Mouse (Mus musculus) hindbrain, embryonic 14.5 days (tissue): ENCODE data around the gene Stat4. TPM values are rescaled to one million over a fixed set of nuclear protein-coding genes. Genes with fewer than 3 reads are reported as not detected.

ENCODE experiments used
- ATAC-seq: fragments of 200-750 bp; cut with Nextera tagmentation; 2 replicates; pipeline ENCODE4 v1.8.0; 2017; ENCODE audit warnings: moderate number of reproducible peaks, mild to moderate bottlenecking, moderate TSS enrichment, moderate library complexity; ENCODE audit not compliant: low FRiP score
- DNase-seq: peaks from one replicate; pipeline ENCODE4 v3.0.0-alpha.2; 2015; ENCODE audit warnings: low spot score
- H3K27ac ChIP-seq: fragments of 300-500 bp; sonication (generic); 2 replicates; pipeline ENCODE4 v1.5.1; 2014; ENCODE audit warnings: mild to moderate bottlenecking, moderate library complexity
- H3K27me3 ChIP-seq: fragments of 300-500 bp; sonication (generic); 2 replicates; pipeline ENCODE4 v1.6.1; 2014; ENCODE audit warnings: mild to moderate bottlenecking, low read length, mixed read lengths; ENCODE audit not compliant: control insufficient read depth, insufficient read depth
- H3K36me3 ChIP-seq: fragments of 300-500 bp; sonication (generic); replicated peaks from 2 replicates; pipeline ENCODE4 v1.6.1; 2014; ENCODE audit not compliant: control insufficient read depth, insufficient read depth
- H3K4me1 ChIP-seq: fragments of 300-500 bp; sonication (generic); replicated peaks from 2 replicates; pipeline ENCODE4 v1.6.1; 2014; ENCODE audit warnings: antibody characterized with exemption, low read length, mixed read lengths; ENCODE audit not compliant: control insufficient read depth, insufficient read depth
- H3K4me2 ChIP-seq: fragments of 300-500 bp; sonication (generic); replicated peaks from 2 replicates; pipeline ENCODE4 v1.6.1; 2014; ENCODE audit warnings: mild to moderate bottlenecking, moderate library complexity
- H3K4me3 ChIP-seq: fragments of 300-500 bp; sonication (generic); replicated peaks from 2 replicates; pipeline ENCODE4 v1.5.1; 2014; ENCODE audit warnings: mild to moderate bottlenecking, low read length
- H3K9ac ChIP-seq: fragments of 300-500 bp; sonication (generic); 2 replicates; pipeline ENCODE4 v1.6.1; 2014
- H3K9me3 ChIP-seq: fragments of 300-500 bp; sonication (generic); 2 replicates; pipeline ENCODE4 v1.6.1; 2016; ENCODE audit warnings: low read length; ENCODE audit not compliant: control insufficient read depth
- WGBS: fragments of 180-500 bp; shearing (Covaris S2); extraction: QIAGEN DNeasy Blood & Tissue Kit; methylation state at CpG from one replicate; pipeline ENCODE4 v1.1.7; 2014; 5-methylcytosine and 5-hydroxymethylcytosine counted together
- polyA plus RNA-seq: library from polyadenylated mRNA; unstranded; fragments of >200 nt; fragmentation: Nextera tagmentation; extraction: Ambion mirVana; gene quantifications from 2 replicates; pipeline ENCODE4 v1.2.1, GENCODE M21; 2014

Stat4 gene
- polyA plus RNA-seq, 1 experiment from 2014 or later: 0.50 TPM

DNA sequence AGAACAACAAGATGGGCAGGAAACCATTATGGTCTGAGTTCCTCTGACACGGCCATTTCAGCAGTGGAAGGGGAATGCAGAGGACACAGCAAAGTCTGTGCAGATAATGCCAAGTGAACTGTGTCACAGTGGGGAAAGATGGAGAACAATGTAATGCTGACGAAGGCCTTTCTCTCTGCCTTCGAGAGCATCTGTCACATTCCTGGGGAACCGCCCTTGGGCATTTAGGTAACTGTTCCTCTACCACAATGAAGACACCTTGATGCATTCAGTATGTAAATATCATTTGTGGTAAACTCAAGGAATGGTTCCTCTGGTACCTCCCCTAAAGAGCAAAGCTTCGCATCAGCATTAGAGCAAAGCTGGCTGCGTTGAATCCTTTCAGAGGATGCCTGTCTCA lies 140.4 kb downstream of the Stat4 start:
- DNase-seq: no peak
- 89% methylated on average over 6 of the region's 6 CpGs for WGBS
- ATAC-seq: no peak
- Histone ChIP-seq H3K36me3 (peaks cover 13% of the 10 kb centered on the region; the same call in 1 of the 2 replicates), H3K9ac (no peak overlapping the region), H3K9me3 (no peaks in the 10 kb centered on the region), H3K4me1 (no peaks in the 10 kb centered on the region), H3K4me2 (no peak overlapping the region), H3K27ac (no peak overlapping the region), H3K27me3 (no peaks in the 10 kb centered on the region), H3K4me3 (no peak overlapping the region)

DNA sequence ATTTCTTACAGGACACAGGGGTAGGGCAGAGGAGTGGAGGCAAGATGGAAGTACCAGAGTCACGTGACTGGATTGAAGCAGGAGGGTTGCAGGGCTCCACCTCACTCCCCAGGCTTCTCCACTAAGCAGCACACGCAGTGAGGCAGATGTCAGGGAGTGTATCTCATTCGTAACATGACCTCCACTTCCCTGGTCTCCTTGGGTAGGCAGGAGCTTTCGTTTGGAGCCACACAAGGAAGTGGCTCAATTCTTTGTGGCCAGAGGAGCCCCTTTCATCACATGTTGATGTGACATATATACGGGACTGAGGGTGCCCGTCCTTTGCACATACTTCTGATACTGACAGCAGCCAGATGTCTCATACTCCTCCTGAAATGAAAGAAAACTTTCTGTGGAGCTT lies 142.8 kb downstream of the Stat4 start:
- Histone ChIP-seq H3K27ac (no peak overlapping the region), H3K4me1 (no peaks in the 10 kb centered on the region), H3K9me3 (no peaks in the 10 kb centered on the region), H3K36me3 (0 out of 2 replicates have a peak, but pooled peaks cover 11% of the 10 kb centered on the region), H3K4me3 (no peak overlapping the region), H3K27me3 (no peaks in the 10 kb centered on the region), H3K4me2 (no peak overlapping the region), H3K9ac (no peak overlapping the region)
- no peak for ATAC-seq
- no peak for DNase-seq
- WGBS: 78% methylated on average over 6 of the region's 6 CpGs

DNA sequence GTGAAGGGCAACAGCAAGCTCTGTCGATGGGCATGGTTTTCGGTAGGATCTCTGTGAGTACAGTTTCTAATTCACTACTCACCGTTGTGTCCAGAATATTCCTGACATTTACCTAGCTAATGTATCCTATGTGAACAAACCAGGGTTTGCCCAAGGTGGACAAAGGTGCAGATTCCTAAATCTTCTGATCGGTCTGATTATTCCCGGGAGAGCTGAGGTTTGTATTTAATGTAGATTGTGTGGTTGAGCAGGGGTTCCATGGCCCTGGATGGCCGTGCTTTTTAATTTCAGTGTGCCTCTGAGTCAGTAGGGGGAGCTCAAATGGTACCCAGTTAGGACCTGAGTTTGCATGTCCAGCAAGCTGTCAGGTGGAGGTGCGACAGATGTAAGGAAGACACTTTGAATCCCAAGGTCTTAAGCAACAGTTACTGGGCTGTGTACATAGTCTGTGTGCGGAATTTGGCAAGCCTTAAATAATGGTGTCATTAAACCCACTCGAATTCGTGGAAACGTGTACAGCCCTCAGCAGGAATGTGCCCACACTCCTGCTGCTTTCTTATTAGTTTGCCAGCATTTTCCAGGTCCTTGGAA lies 144.9 kb downstream of the Stat4 start:
- H3K27me3 ChIP-seq: no peaks in the 10 kb centered on the region
- H3K4me1 ChIP-seq: no peaks in the 10 kb centered on the region
- H3K9me3 ChIP-seq: no peaks in the 10 kb centered on the region
- WGBS: 85% methylated on average over 11 of the region's 11 CpGs
- no peak overlapping the region for H3K9ac ChIP-seq
- no peak overlapping the region for H3K4me2 ChIP-seq
- 0 out of 2 replicates have a peak, but pooled peaks cover 3% of the 10 kb centered on the region for H3K36me3 ChIP-seq
- DNase-seq (no peak), ATAC-seq (no peak)
- no peak overlapping the region for H3K4me3 ChIP-seq
- H3K27ac ChIP-seq: no peak overlapping the region

DNA sequence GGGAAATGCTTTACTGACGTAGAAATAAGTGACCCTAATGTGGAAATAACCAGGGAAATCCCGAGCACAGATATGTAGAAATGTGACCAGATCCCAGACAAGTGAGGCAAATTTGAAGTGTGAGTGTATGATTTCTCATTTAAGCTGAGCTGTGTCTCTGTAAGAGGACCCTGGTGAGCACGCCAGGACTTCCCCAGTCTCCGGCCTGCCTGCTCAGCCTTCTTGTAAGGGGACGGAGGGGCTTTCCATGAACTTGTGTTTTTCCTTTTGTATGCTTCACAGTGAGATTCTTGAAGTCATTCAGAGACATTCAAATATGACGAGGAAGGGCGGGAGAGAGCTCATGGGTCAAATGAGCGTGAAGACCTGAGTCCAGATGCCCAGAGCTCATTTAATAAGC lies 146.3 kb downstream of the Stat4 start:
- H3K9ac ChIP-seq: no peak overlapping the region
- DNase-seq (no peak), ATAC-seq (no peak)
- H3K4me2 ChIP-seq: no peak overlapping the region
- 57% methylated on average over 8 of the region's 8 CpGs for WGBS
- H3K27ac ChIP-seq: no peak overlapping the region
- H3K27me3 ChIP-seq: no peaks in the 10 kb centered on the region
- no peaks in the 10 kb centered on the region for H3K9me3 ChIP-seq
- H3K4me1 ChIP-seq: no peaks in the 10 kb centered on the region
- no peak overlapping the region for H3K4me3 ChIP-seq
- no peaks in the 10 kb centered on the region for H3K36me3 ChIP-seq

DNA sequence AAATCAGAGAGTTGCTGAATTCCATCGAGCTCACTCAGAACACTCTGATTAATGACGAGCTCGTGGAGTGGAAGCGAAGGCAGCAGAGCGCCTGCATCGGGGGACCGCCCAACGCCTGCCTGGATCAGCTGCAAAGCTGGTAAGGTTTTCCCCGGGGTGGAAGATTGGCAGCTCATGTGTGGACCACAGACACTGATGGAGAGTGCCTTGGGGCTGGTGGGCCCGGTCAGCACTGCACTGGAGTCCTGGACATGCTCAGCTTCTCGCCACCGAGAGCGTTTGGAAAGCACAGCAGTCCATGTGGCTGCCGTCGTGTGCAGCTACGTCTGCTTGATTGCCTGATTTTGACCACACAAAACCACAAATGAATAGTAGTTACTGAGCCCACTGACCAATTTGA lies 150.3 kb downstream of the Stat4 start:
- H3K27me3 ChIP-seq: no peaks in the 10 kb centered on the region
- no peaks in the 10 kb centered on the region for H3K9me3 ChIP-seq
- no peak overlapping the region for H3K4me3 ChIP-seq
- no peaks in the 10 kb centered on the region for H3K4me1 ChIP-seq
- WGBS: 45% methylated on average over 16 of the region's 16 CpGs
- H3K36me3 ChIP-seq: no peaks in the 10 kb centered on the region
- DNase-seq (no peak), ATAC-seq (no peak)
- no peak overlapping the region for H3K27ac ChIP-seq
- no peak overlapping the region for H3K4me2 ChIP-seq
- H3K9ac ChIP-seq: no peak overlapping the region

DNA sequence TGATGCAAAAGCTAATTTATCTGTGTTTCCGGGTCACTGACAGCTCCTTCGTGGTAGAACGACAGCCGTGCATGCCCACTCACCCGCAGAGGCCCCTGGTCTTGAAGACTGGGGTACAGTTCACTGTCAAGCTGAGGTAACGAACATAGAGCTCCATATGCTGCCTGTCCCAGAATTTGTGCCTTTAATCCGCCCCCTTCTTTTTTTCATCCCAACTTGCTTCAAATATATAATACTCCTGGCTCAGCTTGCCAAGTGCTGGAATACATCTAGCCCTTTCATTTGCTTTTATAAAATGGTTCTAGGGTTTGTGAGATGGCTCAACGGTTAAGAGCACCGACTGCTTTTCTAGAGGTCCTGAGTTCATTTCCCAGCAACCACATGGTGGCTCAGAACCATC lies 153.6 kb downstream of the Stat4 start:
- Histone ChIP-seq H3K27ac (no peak overlapping the region), H3K36me3 (no peaks in the 10 kb centered on the region; the same call in 1 of the 2 replicates), H3K4me3 (no peak overlapping the region), H3K9me3 (no peaks in the 10 kb centered on the region), H3K4me2 (no peak overlapping the region), H3K9ac (no peak overlapping the region), H3K4me1 (no peaks in the 10 kb centered on the region), H3K27me3 (no peaks in the 10 kb centered on the region)
- DNase-seq (no peak), ATAC-seq (no peak)
- WGBS: 83% methylated on average over 9 of the region's 9 CpGs

DNA sequence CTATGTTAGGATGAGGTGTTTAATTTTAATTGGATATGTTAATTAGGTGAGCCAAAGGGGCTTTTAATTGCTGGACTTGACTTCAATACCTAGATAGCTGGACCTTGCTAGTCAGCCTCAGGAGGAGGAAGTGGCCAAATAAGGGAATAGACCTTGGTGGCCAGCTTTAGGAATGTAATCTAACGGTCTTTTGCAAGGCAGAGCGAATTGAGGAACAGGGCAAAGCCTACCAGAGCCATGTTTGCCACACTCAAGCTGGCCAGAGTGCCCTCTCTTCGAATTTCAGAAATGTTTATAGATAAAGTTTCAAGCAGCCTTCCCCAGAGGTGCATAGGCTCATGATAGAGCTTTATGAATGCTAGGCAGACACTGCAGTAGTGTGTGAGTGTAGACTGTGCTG lies 154.5 kb downstream of the Stat4 start:
- Histone ChIP-seq H3K27ac (no peak overlapping the region), H3K4me3 (no peak overlapping the region), H3K4me2 (no peak overlapping the region), H3K36me3 (no peaks in the 10 kb centered on the region; the same call in 1 of the 2 replicates), H3K27me3 (no peaks in the 10 kb centered on the region), H3K9me3 (no peaks in the 10 kb centered on the region), H3K9ac (no peak overlapping the region), H3K4me1 (no peaks in the 10 kb centered on the region)
- ATAC-seq (no peak), DNase-seq (no peak)
- 82% methylated on average over 3 of the region's 3 CpGs for WGBS

DNA sequence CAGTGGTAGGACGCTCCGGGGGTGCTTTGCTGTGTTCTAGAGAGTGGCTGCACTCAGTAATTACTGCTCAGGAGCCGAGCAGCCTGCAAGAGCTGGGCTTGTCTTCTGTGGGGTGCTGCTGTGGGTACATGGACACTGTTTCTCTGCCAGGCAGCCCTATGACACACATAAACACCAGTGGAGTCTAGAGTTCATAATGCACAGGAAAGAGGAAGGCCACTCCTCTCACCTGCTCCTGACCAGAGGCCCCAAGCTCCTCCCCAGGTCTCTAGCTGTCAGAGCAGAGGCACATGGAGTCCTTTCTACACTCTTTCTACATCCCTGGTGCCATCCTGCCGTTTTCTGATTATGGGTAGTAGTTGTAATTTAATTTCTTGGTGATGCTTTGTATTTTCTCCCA lies 155.2 kb downstream of the Stat4 start:
- no peak overlapping the region for H3K27ac ChIP-seq
- H3K27me3 ChIP-seq: no peaks in the 10 kb centered on the region
- H3K4me2 ChIP-seq: no peak overlapping the region
- no peaks in the 10 kb centered on the region for H3K4me1 ChIP-seq
- no peak for ATAC-seq
- no peak for DNase-seq
- 86% methylated on average over 4 of the region's 4 CpGs for WGBS
- H3K4me3 ChIP-seq: no peak overlapping the region
- H3K36me3 ChIP-seq: no peaks in the 10 kb centered on the region; the same call in 1 of the 2 replicates
- no peak overlapping the region for H3K9ac ChIP-seq
- no peaks in the 10 kb centered on the region for H3K9me3 ChIP-seq

DNA sequence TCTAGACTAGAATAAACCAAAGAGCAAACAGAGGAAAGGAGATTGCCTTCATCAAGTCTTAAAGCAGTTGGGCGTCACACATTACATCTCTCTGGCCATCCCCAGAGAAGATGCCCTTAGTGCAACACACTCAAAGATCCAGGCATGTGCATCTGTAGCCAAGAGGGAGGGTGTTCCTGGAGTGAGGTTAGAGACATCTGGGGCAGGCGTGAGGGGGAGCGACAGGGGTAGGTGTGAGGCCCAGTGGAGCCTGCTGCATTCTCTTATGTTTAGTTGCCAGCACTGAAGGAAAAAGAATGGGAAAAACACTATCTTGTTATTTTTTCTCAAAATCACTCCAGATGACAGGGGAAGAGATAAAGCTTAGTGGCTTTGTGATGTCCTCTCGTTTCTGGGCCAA lies 156.2 kb downstream of the Stat4 start:
- H3K9ac ChIP-seq: no peak overlapping the region
- H3K9me3 ChIP-seq: no peaks in the 10 kb centered on the region
- no peak overlapping the region for H3K27ac ChIP-seq
- no peaks in the 10 kb centered on the region for H3K4me1 ChIP-seq
- no peak for DNase-seq
- no peak overlapping the region for H3K4me2 ChIP-seq
- no peak overlapping the region for H3K4me3 ChIP-seq
- H3K27me3 ChIP-seq: no peaks in the 10 kb centered on the region
- H3K36me3 ChIP-seq: no peaks in the 10 kb centered on the region; the same call in 1 of the 2 replicates
- 89% methylated on average over 4 of the region's 4 CpGs for WGBS
- no peak for ATAC-seq

DNA sequence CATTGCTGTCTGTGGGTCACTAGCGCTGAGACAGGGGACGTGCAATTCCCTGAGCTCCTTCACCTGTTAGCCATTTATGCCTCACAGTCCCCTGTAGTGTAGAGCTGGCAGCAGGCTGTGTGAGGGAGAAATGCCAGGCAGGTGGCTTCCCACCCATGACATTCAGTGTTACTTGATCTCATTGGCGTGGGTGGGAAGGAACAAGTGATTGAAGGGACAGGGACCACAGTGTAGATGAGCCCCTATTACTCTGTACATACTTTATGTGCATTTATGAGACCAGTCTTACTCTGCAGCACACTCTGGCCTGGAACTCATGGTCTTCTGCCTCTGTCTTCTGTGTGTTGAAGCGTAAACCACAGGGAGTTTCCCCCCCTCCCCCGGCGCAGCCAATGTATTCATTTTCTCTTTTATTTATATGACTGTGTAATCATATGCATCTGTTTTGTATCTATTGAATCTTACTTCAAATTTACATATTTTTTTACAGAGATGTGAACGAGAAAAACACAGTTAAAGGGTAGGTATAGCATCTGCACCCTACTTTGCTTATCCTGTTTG lies 156.7 kb downstream of the Stat4 start:
- DNase-seq: no peak
- Histone ChIP-seq H3K4me3 (no peak overlapping the region), H3K27me3 (no peaks in the 10 kb centered on the region), H3K4me2 (no peak overlapping the region), H3K27ac (no peak overlapping the region), H3K4me1 (no peaks in the 10 kb centered on the region), H3K9ac (no peak overlapping the region), H3K9me3 (no peaks in the 10 kb centered on the region), H3K36me3 (no peaks in the 10 kb centered on the region; the same call in 1 of the 2 replicates)
- no peak for ATAC-seq
- 93% methylated on average over 7 of the region's 7 CpGs for WGBS
